Mouse (Mus musculus) megakaryocyte, embryonic 14.5 days (primary cell): ENCODE measurements around the gene Rpusd1.

Experiments used
- FLI1 ChIP-seq: IDR thresholded peaks from 2 replicates; pipeline ENCODE4 v1.6.1; 2012; ENCODE audit warnings: low read length, inconsistent platforms, mixed read lengths
- GATA1 ChIP-seq: IDR thresholded peaks from 3 replicates; pipeline ENCODE4 v1.6.1; 2012; ENCODE audit warnings: mixed read lengths, low read length, inconsistent platforms, borderline replicate concordance

DNA sequence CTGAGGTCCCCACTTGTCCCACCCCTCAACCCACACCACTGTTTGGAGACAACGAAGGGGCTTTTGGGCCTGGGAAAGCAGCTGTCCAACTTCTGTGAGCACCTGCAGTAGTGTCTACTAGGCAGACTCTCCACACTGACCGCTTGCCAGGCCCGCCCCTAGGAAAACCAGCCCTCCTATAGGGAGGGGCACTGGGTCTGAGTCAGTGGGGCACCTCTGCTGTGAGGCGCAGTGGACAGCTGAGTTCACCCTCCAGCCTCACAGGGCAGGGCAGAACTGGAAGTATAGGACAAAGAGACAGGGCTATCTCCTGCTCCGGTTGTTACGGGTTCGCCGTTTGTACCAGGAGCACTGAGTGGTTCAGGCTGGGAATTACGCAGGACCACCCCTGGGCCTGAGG lies 26.8 kb downstream of the Rpusd1 start, which contains the start of gene Msln:
- TF ChIP-seq GATA1 (no peak), FLI1 (no peak)
